Mouse (Mus musculus) layer of hippocampus, postnatal 36 days (tissue): ENCODE data around the gene Onecut1. TPM values are rescaled to one million over a fixed set of nuclear protein-coding genes. Genes with fewer than 3 reads are reported as not detected.

Source experiments
- DNase-seq, 2 experiments: peaks; one replicate each; pipeline ENCODE4 v3.0.0; 2022
- total RNA-seq, 2 experiments: library from RNA; stranded (reverse); gene quantifications; 2 replicates each; pipeline ENCODE4 v1.2.3; 2021

Gene Onecut1
- total RNA-seq, 2 experiments from 2014 or later, result 0.35 to 1.1 TPM

DNA sequence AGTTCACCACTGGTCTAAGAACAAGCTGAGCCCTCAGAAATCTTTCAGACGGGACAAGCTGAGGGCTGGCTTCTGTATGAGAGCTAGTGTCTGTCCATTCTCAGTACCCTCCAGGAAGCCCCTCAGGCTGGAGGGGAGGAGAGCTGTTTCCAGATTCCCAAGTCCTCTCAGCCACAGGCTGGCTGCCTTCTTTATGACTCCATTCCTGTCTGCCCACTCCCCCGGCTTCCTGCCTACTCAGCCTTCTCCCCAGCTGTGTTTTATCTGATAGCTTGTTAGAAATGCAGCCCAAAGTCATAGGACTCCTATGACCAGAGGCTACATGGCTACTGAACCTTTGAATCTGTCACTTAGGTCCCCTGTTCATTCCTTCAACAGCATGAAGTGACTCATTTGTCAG lies 50.2 kb downstream of the Onecut1 start:
- no peak for DNase-seq

DNA sequence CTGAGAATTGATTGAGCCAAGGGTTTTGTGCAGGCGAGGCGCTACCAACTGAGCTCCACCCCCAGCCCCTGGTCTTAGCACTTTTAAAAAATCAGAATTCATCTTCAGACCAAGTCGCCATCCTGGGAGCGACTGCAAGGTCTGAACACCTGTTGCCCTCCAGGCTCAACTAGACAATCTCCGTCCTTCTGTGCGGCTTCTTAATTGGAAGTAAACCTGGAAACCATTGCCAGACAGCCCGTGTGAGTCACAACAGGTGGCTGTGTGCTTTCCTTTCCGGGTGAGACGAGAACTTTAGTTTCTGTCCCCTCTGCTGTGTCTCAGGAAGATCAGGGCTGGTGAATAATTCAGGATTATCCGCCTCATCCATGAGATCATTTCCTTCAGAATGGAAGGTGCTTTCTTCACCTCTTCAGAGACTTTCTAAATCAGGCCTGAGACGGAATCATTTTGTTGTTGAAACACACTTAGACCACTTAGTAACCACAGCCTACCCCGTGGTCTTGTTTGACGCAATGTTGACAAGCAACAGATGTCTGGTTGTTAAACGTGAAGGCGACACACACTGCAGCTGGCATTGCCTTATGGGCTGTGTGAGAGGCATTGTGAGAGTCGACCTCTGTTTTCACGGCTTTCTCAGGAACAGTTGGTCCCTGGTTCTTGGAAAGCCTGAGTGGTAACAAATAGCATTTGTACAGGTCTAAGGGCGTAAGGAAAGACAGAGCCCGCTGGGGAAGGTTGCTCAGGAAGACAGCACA lies 51.1 kb downstream of the Onecut1 start:
- no peak for DNase-seq

DNA sequence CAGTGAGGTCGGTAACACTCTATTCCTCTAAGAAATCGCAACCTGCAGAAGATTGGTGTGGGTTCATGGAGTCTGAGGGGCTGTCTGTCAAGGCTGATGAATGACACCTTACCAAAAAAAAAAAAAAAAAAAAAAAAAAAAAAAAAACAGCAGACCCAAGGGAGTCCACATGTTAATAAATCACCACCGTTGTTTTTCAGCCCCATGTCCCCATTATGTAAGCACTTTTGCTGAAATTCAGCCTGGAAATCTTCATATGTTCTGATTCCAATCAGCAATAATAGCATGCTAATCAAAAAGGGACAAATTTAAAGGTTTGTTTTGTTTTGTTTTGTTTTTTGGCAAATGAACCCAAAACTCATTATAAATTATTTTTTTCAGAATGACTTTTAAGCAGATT lies 53.9 kb downstream of the Onecut1 start:
- DNase-seq, result no peak

DNA sequence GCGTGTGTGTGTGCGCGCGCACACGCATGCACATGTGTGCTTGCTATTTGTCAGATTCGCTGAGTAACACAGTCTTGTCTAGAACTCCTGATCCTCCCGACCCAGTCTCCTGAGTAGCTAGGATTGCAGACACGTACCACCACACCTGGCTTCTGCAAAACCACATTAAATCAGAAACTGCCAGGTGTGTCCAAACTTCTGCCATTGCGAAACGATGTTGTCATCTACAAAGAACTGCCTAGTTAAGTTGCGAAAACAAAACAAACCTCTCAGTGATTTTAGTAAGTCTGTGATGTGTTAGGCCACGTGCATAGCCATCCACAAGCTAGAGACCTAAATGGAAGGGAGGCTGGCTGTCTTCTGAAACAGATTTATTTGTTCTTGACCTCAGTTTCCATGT lies 58.7 kb downstream of the Onecut1 start:
- no peak for DNase-seq

DNA sequence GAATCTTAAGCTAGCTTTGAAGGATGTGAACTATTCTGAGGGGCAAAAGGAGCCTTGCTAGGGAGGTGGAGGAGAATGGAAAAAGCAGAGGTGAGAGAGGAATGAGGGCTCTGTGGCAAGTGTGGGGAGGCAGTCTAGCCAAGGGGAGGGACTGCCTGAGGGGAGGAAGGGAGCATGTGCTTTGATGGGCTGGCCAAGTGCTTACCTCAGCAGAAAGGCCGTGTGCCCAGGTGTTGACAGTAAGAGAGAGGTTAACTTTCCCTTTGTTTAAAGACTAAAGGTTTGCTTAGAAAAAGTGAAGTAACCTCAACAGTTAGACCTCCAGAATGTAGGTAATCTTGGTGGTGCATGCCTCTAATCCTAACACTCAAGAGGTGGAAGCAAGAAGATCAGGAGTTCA lies 59.7 kb downstream of the Onecut1 start:
- no peak for DNase-seq

DNA sequence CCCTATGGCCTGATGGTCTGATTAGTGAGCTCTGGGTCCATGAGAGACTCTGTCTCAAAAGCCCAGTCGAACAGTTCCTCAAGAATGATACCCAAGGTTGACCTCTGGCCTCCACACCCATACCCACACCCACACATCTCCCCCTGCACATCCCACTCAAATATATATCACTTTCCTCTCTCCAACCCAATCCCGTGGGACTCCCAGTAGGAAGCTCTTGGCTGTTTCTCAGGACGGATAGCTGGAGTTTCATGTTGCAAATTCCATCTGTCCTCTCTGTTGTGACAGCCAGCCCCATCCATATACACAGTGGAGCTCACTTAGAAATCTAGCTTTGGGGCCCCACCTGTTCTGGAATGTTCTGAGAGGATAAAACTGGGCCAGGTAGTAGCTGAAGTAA lies 61.2 kb downstream of the Onecut1 start:
- no peak for DNase-seq

DNA sequence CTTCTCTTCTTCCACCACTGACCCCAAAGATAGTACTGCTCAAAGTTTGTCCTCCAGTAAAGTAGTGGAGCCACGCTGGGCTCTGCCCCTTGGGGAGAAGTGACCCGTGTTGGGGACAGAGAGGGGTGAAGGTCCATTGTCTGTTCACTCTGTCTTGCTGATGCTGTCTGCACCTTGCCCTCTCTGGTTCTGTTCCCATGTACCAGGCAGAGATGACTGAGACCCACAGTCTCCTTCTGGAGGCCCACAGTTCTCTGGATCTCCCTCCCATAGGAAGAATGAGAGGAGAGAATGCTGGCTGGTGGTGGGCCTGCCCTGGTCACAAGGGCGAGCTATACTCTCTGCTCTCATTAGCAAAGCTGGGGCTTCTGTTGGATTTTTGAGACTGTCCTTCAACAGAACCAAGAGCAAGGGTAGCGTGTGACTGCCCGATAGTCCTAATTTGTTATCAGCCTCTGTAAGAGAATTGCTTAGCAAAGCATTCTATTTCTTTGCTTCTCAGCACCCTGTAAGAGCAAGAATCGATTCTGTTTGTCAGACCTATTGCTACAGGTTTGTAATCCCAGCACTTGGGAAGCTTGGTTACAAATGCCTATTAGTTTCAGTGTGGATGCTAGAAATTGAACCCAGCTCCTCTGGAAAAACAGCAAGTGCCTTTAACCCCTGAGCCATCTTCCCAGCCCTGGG lies 61.7 kb downstream of the Onecut1 start:
- no peak for DNase-seq

DNA sequence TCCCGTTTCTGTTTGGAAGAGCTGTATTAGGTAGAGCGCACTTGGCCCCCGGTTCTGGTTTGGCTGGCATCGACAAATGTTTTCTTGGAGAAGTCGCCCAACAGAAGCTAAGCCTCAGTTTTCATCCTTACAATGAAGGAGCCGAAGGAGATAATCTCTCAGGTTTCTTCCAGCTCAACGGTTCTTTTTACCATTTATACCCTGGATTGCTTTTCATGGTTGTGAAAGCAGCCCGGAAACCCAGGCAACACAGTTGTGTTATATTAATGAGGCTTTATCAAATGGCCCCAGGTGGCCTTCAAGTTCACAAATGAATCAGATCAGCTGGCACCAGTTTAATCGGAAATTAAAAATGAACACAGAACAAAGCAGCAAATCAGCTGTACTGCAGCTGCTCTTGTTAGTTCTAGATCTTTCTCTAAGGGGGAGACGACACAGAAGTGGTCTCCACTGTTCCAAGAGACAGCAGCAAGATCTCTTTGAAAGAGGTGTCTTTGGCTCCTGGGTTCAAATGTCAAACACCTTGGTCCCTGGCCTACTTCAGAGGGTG lies 63.6 kb downstream of the Onecut1 start:
- DNase-seq, result no peak

DNA sequence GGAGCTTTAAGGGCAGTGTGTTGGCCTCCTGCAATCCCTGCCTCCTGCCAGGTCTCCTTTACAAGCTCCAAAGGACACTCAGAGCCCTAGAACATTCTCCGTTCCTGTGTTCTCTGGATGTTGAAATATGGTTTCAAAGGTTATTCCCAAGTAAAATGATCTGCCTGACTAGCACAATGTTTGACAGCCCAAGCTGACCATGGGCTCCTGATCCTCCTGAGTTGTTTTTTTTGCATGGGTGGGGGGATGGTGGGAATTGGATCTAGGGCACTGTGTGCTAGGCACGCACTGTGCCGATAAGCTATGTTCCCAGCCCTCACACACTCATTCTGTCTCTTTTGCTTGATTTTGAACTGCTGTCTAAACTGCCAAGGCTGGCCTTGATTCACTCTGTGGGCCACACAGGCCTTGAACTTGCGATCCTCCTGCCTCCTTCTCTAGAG lies 68.3 kb downstream of the Onecut1 start:
- DNase-seq, result no peak

DNA sequence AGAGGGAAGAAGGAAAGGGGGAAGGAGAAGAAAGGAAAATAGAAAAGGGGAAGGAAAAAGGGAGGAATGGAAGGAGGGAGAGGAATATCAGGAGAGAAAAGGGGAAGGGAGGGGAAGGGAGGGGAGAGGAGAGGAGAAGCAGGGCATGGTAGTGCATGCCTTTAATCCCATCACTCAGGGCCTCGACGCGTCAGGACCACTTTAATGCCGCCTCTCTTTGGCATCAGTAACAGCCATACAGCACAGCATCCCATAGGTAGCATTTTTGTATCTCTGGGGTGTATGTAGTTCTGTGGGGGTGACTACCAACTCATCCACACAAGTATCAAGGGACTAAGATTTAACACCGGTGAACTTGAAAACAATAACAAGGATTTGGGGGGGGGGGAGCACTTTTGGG lies 68.9 kb downstream of the Onecut1 start:
- DNase-seq, result no peak

DNA sequence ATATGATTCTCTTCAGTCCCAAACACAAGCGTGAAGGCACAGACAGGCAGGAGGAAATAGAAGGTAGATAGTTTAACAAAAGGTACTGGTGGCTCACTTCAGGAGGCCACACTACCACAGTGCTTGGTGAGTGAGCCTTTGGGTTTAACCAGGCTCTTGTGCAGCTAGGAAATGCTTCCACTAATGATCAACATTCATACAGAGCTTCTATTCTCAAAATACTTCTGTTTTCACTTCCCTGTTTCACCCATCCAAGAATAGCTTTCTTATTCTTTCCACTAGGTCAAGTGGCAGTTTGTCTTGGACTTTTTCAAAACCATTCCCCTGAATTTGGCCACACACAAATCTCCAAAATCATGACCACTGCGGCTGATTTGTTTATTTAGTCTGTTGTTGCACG lies 73.6 kb downstream of the Onecut1 start:
- DNase-seq, result no peak

DNA sequence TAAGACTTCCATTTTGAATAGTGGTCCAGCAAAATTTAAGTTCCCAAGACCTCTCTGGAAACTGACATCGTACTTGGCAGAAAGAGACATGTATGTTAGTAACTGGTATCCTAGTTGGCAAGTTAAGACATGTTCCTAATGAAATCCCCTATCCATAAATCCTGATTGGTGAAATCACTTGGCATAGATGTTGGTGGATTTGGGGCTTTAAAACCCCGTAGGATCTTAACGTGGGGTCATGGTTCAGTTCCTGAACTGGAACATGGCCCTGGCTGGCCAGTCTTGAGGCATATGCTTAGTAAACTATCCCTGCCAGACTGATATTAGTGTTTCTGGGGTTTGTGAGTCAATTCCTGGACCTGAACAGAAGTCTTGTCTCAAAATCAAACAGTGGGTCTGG lies 76.0 kb downstream of the Onecut1 start:
- DNase-seq, result no peak

DNA sequence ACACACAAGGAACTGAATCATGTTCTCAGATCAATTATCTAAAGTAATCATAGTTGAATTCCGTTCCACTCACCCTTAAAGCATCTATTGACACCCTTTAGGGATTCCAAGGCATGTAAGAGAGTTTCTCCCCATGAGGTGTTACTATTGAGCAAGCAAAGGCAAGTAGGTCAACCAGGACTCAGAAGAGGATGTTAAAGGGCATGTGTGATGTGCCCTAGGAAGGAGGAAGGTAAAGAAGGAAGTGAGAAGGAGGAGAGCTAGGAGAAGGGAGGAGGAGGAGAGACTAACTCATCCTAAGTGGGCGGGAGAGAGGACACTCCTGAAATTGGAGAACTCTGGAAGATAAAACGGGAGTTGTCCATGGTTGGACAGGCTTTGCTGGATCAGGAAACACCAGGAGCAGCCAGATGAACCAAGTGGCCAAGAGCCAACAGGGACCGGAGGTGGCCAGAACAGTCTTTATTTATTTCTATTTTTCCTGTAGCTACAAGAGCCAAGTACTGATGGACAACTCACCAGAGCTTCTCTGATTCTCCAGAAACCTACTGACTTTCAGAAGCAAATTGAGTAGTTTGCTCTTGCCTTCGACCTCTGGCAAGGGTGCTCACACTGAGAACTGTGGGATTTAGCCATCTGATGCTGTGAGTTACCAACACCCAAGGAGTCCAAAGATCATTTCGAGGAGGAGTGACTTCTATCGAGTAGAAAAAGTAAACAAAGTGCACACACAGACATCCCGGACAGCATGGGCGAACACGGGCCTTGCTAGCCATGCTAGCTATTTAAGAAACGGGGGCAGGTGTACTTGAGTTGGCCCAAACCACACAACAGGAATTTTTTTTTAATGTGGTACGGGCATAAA lies 77.2 kb downstream of the Onecut1 start:
- no peak for DNase-seq

Other genes starting within 250 kb of the Onecut1 start
- gene Fam214a, start 91.0 kb downstream of the Onecut1 start, total RNA-seq, result 10 to 100 TPM; 42.2 to 47.4 TPM
- 100 to 1,000 TPM; 173 to 178 TPM for gene Arpp19, start 175.7 kb downstream of the Onecut1 start, total RNA-seq
- 100 to 1,000 TPM; 189 to 191 TPM for gene Myo5a, start 209.1 kb downstream of the Onecut1 start, total RNA-seq